Mouse (Mus musculus): ENCODE results near the gene Pck1. TPM values are rescaled to one million over a fixed set of nuclear protein-coding genes. Genes with fewer than 3 reads are reported as not detected.

Gene Pck1
- total RNA-seq, 2 experiments from 2014 or later, result 24.1 to 85.1 TPM

DNA sequence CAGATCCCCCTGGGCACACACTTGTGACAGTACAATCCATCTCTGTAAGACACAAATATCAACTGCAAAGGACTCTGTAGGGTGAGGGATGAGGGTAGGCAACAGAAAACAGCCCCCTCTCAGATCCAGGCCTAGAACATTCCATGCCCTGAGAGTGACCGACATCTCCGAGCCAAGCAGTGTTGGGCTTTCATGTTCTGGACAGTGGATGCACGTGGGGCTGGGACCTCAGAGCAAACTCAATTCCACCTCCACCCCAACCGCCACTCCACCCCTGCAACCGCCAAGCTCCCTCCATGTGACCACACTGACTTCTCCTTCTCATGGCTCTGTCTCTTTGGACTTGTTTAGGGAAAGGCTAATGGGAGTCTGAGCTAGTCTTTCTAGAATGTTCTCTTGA is 19.1 kb downstream of the Pck1 start:
- DNase-seq, result no peak
- intact Hi-C loops (cut with DNase I), result no loop called here

DNA sequence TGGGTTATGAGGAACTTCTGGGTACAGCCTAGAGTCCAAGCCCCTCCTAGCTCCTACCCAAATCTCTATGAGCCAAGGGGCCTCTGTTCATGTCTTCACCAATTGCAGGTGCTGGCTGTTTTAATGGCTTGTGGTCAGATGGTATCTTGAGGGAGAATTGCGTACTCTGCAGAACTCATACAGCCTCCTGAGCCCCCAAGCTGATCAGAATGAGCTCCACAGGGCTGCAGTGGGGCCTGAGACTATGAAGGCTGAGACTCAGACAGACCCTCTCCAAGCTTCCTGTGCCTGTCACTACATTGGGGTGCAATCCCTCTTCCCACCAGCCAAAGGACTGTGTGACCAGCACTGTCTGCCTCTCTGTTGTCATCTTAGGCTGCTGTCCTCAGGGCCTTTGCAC is 19.5 kb downstream of the Pck1 start:
- intact Hi-C loops (cut with DNase I), result no loop called here
- no peak for DNase-seq

DNA sequence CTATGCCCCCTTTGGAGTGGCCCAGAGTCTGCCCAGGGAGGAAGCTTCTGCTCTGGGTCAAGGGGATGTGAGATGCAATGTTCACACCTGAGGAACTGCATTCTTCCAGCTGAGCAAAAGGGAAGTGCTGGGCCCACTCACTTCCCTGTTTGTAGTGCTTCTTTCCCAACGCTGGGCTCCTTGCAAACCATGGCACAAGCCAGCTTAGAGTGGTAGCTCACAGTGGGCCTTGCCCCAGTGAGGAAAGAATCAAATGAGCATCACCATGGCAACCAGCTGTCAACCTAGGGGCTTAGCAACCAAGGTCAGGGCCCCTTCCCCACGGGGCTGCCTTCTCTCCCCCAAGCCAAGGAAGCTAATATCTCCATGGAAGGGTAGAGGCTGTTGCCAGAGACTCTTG is 20.2 kb downstream of the Pck1 start:
- intact Hi-C loops (cut with DNase I), result no loop called here

GRCm38 (mm10) chr2:173173521-173174511 is 21.0 kb downstream of the Pck1 start:
- intact Hi-C loops (cut with DNase I), result no loop called here
- peak; percentile 63 to 67 for DNase-seq

More for the DNA sequence above, 20.2 kb downstream of the Pck1 start:
- DNase-seq, result no peak

GRCm38 (mm10) chr2:173174569-173174968 is 21.7 kb downstream of the Pck1 start:
- no peak for DNase-seq
- intact Hi-C loops (cut with DNase I), result no loop called here

DNA sequence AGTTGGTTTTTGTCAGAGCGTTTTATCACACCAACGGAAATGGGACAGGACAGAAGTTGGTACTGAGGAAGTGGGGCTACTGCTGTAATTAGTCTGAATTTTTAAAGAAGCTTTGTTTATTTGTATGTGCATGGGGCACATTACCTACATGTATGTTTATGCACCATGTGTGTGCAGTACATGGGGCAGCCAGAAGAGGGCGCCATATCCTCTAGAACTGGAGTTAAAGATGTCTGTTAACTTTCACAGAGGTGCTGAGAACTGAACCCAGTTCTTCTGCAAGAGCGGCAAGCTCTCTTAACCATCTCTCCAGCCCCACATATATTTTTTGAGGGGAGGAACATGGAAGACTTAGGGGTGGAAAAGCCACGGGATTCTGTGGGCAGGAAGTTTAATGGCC is 22.9 kb downstream of the Pck1 start:
- no peak for DNase-seq
- intact Hi-C loops (cut with DNase I), result no loop called here

- DNase-seq, result peak in 1 of 2 experiments; percentile 1
- intact Hi-C loops (cut with DNase I), result no loop called here
These were observed 24.6 kb downstream of the Pck1 start for GRCm38 (mm10) chr2:173177481-173177880.

- DNase-seq, result peak; percentile 53 to 60
- intact Hi-C loops (cut with DNase I), result no loop called here
These were observed 25.1 kb downstream of the Pck1 start for GRCm38 (mm10) chr2:173177951-173178350.

GRCm38 (mm10) chr2:173179046-173179445 is 26.2 kb downstream of the Pck1 start:
- intact Hi-C loops (cut with DNase I), result no loop called here
- no peak for DNase-seq

- no peak for DNase-seq
- intact Hi-C loops (cut with DNase I), result loop anchor here (10.0 kb wide), 2 partner anchors 1105 to 1725 kb away; partner anchors contain the start of gene Gnas
These were observed 27.2 kb downstream of the Pck1 start for GRCm38 (mm10) chr2:173180026-173180425.

- DNase-seq, result no peak
- intact Hi-C loops (cut with DNase I), result loop anchor here (10.0 kb wide), 2 partner anchors 1104 to 1724 kb away; partner anchors contain the start of gene Gnas
These were observed 28.0 kb downstream of the Pck1 start for GRCm38 (mm10) chr2:173180721-173181388.

DNA sequence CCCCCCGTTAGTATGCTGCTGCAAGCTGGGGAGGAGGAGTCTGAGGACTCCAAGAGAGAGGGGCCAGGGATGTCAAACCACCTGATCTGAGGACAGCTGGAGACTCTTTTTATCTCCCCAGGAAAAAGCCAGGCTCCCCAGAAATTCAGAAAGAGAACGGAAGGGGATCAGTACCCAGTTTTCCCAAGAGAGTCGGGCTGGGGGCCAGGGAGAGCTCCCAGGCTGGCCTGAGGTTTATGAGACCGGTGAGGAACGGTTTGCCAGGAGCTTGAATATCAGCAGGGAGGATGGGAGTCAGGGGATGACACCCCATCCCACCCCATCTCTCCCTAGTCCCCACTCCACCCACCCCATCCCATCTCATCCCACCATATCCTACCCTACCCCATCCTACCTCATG is 28.6 kb downstream of the Pck1 start:
- intact Hi-C loops (cut with DNase I), result loop anchor here (10.0 kb wide), 2 partner anchors 1103 to 1723 kb away; partner anchors contain the start of gene Gnas

GRCm38 (mm10) chr2:173181901-173182300 is 29.1 kb downstream of the Pck1 start:
- DNase-seq, result no peak
- intact Hi-C loops (cut with DNase I), result loop anchor here (2.0 to 10.0 kb wide), 3 partner anchors 17 to 1723 kb away; partner anchors contain the start of gene Gnas

More for the DNA sequence above, 28.6 kb downstream of the Pck1 start:
- DNase-seq, result no peak

DNA sequence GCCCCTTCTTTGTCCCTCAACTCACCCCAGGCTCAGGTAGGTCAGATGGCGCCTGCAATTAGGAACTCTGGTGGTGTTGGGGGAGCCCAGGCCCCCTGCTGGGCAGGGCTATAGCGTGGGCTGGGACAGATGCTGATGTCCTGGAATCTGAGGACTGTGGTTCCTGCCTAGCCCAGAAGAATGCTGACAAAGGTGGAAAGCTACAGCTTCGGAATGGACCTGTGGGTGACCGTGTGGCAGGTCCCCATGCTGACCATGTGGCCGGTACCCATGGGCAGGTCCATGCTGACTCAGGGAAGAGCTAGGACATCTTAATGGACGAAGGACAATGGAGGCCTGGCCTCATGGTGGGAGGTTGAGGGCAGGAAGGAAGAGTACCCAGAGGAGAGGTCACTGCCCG is 29.9 kb downstream of the Pck1 start:
- intact Hi-C loops (cut with DNase I), result loop anchor here (2.0 to 10.0 kb wide), 3 partner anchors 18 to 1722 kb away; partner anchors contain the start of gene Gnas

DNA sequence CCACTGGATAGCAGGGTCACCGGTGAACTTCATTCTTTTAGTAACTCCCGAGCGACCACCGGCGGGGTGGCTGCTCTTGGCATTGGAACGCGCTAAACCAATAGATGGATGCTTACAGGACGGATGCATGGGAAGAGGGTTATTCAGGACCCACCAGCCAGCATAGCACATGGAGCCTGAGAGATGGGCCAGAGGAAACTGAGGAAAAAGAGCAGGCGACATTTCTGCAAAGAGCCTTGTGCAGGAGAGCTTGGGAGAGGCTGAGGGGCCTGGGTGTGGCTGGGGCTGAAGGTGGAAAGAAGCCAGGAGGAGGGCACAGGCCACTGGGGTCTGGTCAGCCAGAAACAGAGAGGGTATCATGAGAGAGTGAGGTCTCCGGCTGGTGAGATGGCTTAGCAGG is 30.5 kb downstream of the Pck1 start:
- intact Hi-C loops (cut with DNase I), result loop anchor here (2.0 to 10.0 kb wide), 3 partner anchors 19 to 1721 kb away; partner anchors contain the start of gene Gnas

More for the DNA sequence above, 29.9 kb downstream of the Pck1 start:
- DNase-seq, result no peak

DNA sequence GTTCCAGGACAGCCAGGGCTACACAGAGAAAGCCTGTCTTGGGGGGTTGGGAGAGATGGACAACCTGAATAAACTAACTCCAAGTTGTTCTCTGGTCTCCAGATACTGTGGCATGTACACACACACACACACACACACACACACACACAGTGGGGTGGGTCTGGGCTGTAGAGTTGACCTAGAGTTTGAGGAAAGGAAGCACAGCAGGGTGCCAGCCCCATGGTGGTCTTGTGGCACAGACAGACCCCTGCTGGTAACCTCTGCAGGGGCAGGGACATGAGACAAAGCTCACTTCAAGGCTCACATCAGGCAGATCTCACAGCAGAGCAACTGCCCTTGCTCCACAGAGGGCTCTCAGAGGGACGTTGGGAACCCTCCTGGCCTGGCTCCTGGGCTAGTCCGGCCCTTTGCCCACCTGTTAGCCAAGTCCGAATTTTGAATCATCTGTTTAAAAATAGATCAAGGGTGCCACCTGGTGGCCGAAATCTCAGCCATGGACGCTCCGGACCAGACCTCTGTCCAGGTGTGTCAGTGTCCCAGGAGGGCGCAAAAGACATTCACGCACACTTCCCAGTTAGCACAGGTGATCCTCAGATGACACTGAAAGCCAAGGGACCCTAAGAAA is 31.1 kb downstream of the Pck1 start:
- intact Hi-C loops (cut with DNase I), result loop anchor here (1.0 to 10.0 kb wide), 4 partner anchors 19 to 1721 kb away; partner anchors contain the start of gene Gnas
- peak; percentile 63 to 82 for DNase-seq

More for the DNA sequence above, 30.5 kb downstream of the Pck1 start:
- DNase-seq, result no peak

- intact Hi-C loops (cut with DNase I), result loop anchor here (1.0 to 10.0 kb wide), 3 partner anchors 77 to 1720 kb away; partner anchors contain the start of gene Gnas
- DNase-seq, result no peak
These were observed 31.7 kb downstream of the Pck1 start for GRCm38 (mm10) chr2:173184475-173185080.

DNA sequence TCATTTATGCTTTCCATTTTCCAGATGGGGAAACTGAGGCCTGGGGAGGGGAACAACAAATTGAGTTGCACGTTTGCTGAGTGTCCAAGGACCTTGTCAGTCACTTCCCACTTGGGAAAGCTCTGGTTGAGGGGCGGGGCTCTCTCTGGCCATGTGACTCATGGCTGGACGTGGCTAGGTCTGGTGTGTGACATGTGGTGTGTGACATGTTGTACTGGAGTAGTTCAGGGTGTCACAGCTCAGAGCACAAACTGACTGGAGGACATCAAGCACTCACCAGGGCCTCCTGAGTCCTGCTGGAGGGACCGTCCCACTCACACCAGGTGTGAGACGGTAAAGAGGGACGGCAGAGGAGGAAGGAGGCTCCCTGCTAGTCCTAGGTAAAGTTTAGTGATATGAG is 32.4 kb downstream of the Pck1 start:
- DNase-seq, result no peak
- intact Hi-C loops (cut with DNase I), result loop anchor here (10.0 kb wide), 2 partner anchors 1100 to 1720 kb away; partner anchors contain the start of gene Gnas

GRCm38 (mm10) chr2:173186047-173186943 is 33.4 kb downstream of the Pck1 start:
- intact Hi-C loops (cut with DNase I), result loop anchor here (1.0 to 10.0 kb wide), 4 partner anchors 360 to 1719 kb away; partner anchors contain the start of gene Gnas
- peak; percentile 85 to 92 for DNase-seq
